Mouse (Mus musculus) mammary gland, adult 2 months (tissue): ENCODE results near the gene Tex13c1. TPM values are rescaled to one million over a fixed set of nuclear protein-coding genes. Genes with fewer than 3 reads are reported as not detected.

ENCODE experiments used
- polyA plus RNA-seq: library from polyadenylated mRNA; depleted of rRNA; stranded (reverse); fragments of >200 nt; gene quantifications from 2 replicates; pipeline ENCODE4 v1.2.3, GENCODE M21; 2012; ENCODE audit warnings: low replicate concordance; rRNA removed

Gene Tex13c1
- polyA plus RNA-seq = not detected in 2 replicates

DNA sequence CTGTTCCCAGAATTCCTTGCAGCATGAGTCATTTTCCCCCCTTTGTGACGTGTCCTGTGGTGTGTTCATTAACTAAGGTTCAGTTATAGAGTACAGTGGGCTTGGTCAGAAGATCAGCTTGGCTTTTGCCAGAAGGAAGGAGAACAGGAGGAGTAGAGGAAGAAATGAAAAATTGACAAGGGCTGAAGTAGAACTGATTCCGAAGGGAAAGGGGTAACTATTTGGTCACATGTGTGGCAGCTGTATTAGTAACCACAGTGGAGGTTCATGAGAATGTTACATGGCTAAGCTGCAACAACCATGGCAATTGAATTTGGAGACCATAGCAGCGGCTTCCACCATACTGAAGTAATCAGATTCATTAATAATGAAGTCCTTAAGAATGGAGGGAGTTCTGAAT, at the start of gene Tex13c1:
Tex13c1 (plus strand) TSS at position 301 of the 400 bp plus-strand sequence.

Other genes with a start within 250 kb of the Tex13c1 start
- 0.04 and 0.06 TPM in 2 replicates for gene Tenm1, start 162.0 kb upstream of the Tex13c1 start, polyA plus RNA-seq